Mouse (Mus musculus) layer of hippocampus, adult 2 months (tissue): ENCODE measurements at regions not wholly inside any gene's neighbourhood (a gene's known extent, or its start where the extent isn't known, plus 50 kb on each side); places are given as distances from the start of the nearest gene placed in this dataset.

ENCODE experiments used
- DNase-seq, 2 experiments: peaks; one replicate each; pipeline ENCODE4 v3.0.0; 2022; ENCODE audit warnings: low spot score in 2 of 2
- H3K27ac ChIP-seq: fragments of 200-600 bp; 2 replicates; pipeline ENCODE4 v1.8.1; 2022
- H3K4me3 ChIP-seq: fragments of 200-600 bp; 2 replicates; pipeline ENCODE4 v1.8.1; 2022; ENCODE audit warnings: mild to moderate bottlenecking
- CTCF ChIP-seq: fragments of 200-600 bp; conservative IDR thresholded peaks from 2 replicates; pipeline ENCODE4 v1.8.1; 2022; ENCODE audit warnings: antibody characterized with exemption, mild to moderate bottlenecking, moderate library complexity

DNA sequence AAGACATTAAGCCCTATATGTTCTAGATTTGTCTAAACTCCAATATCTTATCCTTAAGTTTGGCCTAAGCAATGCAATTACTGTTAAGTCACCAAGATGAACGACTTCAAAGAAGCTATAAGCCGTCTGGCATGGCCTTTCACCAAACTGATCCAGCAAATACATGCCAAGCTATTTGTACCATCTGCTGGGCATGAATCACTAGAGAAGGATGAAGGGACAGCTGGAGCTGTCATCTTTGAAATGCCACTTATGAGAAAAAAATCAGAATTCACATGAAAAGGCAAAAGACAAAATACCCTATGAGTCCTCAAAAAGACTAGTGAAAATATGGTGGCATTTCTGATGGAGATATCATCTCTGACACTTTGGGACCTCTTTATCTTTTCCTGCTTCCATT is 430.3 kb upstream of the Steap1 start:
- Histone ChIP-seq H3K27ac (peak overlapping the region; percentile 48; the same call in 1 of the 2 replicates), H3K4me3 (no peak overlapping the region)
- TF ChIP-seq CTCF: no peak
- DNase-seq: peak; percentile 26 to 64

DNA sequence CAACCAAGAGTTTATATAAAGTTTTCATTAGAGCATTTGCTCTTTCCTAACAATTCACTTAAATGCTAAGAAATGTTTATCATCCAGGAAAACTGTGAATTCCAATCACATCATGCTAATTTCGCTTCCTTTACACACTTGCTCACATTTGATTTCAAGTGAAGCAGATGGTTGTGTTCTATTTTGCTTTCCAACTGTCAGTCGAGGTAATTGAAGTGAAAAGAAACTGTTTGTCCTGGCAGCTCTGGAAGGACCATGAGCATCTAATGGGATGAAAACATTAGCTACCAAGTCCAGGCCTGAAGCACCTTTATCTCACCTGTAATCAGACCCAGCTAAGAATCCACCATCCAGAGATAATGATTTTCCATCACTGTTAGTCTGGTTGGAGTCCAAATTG is 418.9 kb upstream of the Steap1 start:
- Histone ChIP-seq H3K4me3 (no peak overlapping the region), H3K27ac (peak overlapping the region; percentile 20; the same call in 1 of the 2 replicates)
- peak; percentile 25 to 39 for DNase-seq
- no peak for TF ChIP-seq CTCF

DNA sequence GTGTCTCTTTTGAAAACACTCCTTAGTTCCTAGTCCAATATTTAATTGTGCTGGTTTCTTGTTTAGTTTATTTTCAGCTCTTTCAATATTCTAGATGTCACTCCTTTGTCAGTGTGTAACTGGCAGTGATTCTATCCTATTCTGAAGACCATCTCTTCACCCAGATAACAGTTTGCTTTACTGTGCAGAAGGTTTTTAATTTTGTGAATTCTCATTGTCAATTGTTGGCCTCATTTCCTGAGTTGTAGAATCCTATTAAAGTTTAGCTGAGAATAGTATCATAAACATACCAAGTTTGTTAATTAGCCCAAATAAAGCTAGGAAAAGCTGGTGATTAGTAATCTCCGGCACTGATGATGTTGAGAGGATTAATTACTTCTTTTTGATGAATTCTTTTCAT is 418.4 kb upstream of the Steap1 start:
- DNase-seq: no peak
- Histone ChIP-seq H3K4me3 (no peak overlapping the region), H3K27ac (peak overlapping the region; percentile 15; the same call in 1 of the 2 replicates)
- no peak for TF ChIP-seq CTCF
